Mouse (Mus musculus): ENCODE results near the gene 9230112D13Rik. TPM values are rescaled to one million over a fixed set of nuclear protein-coding genes. Genes with fewer than 3 reads are reported as not detected.

Gene 9230112D13Rik
- not detected in 2 replicates for polyA plus RNA-seq (2015; fragmentation: Nextera tagmentation; extraction: Ambion mirVana)

DNA sequence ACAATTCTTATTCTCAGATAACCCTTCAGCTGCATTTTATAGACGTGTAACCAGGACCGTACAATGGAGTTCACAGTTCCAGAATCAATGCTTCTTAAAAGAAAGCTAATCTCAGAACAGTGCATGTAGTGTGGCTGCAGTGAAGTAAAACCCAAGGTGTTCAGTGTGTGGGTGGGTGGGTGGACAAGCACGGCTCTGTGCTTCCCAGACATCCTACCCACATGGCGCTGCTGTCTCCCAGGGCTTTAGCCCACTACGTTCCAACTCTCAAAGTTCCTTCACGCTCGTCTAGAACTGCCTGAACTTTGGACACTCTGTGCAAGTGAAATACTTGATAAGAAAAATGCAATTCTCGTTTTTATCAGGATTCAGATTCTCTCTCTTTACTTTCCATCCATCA, at the start of gene 9230112D13Rik:
TSS of gene 9230112D13Rik (minus strand) at position 101 of the 400 bp plus-strand sequence.
- 88% methylated on average over 8 of the region's 8 CpGs for WGBS
- no peaks in the 10 kb centered on the region for H3K27me3 ChIP-seq (ENCODE audit: control insufficient read depth, insufficient read depth, low read depth, low read length)
- no peaks in the 10 kb centered on the region for H3K4me1 ChIP-seq (ENCODE audit: control insufficient read depth, insufficient read depth, low read length)
- H3K27ac ChIP-seq (ENCODE audit: low read length), result no peak within 1 kb of the TSS
- H3K9me3 ChIP-seq (replicated peaks; ENCODE audit: control insufficient read depth, low read length, poor library complexity, severe bottlenecking), result no peaks in the 10 kb centered on the region
- H3K36me3 ChIP-seq (ENCODE audit: control insufficient read depth, insufficient read depth, low read length), result no peaks in the 10 kb centered on the region
- no peak within 1 kb of the TSS for H3K4me3 ChIP-seq (ENCODE audit: low read depth, low read length)
- no peak within 1 kb of the TSS for H3K4me2 ChIP-seq (ENCODE audit: low read length)
- H3K9ac ChIP-seq (ENCODE audit: low read depth, low read length), result no peak within 1 kb of the TSS
- no peak for ATAC-seq

- WGBS, result 86% methylated on average over 17 of the region's 17 CpGs
- H3K4me1 ChIP-seq (ENCODE audit: control insufficient read depth, insufficient read depth, low read length), result no peaks in the 10 kb centered on the region; the same call in 1 of the 2 replicates
- H3K9me3 ChIP-seq (replicated peaks; ENCODE audit: control insufficient read depth, low read length, poor library complexity, severe bottlenecking), result no peaks in the 10 kb centered on the region
- no peak overlapping the region for H3K4me3 ChIP-seq (ENCODE audit: low read depth, low read length)
- no peak overlapping the region for H3K4me2 ChIP-seq (ENCODE audit: low read length)
- no peaks in the 10 kb centered on the region for H3K36me3 ChIP-seq (ENCODE audit: control insufficient read depth, insufficient read depth, low read length)
- no peak overlapping the region for H3K27ac ChIP-seq (ENCODE audit: low read length)
- H3K27me3 ChIP-seq (ENCODE audit: control insufficient read depth, insufficient read depth, low read depth, low read length), result no peaks in the 10 kb centered on the region
- H3K9ac ChIP-seq (ENCODE audit: low read depth, low read length), result no peak overlapping the region
- ATAC-seq, result no peak
Observed at GRCm38 (mm10) chr14:34571610-34572387, 49.2 kb upstream of the 9230112D13Rik start.

DNA sequence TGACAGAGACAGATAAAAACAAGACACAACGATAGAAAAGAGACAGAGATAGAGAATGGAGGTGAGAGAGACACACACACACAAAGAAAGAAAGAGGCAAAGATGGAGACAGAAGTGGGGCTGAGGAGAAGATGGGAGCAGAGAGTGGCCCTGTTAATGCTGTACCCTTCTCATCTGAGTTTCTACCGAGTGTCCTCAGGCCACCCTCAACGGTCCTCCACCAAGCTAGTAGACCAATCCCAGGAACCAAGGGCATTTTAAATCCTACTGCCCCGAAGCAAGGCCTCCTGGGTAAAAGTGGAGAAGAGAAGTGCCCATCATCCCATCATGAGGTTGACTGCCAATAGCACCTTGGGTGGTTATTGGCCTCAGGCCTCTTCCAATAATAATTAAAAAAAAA, 48.3 kb upstream of the 9230112D13Rik start:
- Histone ChIP-seq H3K4me1 (ENCODE audit: control insufficient read depth, insufficient read depth, low read length) (no peaks in the 10 kb centered on the region; the same call in 1 of the 2 replicates), H3K4me2 (ENCODE audit: low read length) (no peak overlapping the region), H3K36me3 (ENCODE audit: control insufficient read depth, insufficient read depth, low read length) (no peaks in the 10 kb centered on the region), H3K27me3 (ENCODE audit: control insufficient read depth, insufficient read depth, low read depth, low read length) (no peaks in the 10 kb centered on the region), H3K4me3 (ENCODE audit: low read depth, low read length) (no peak overlapping the region), H3K9ac (ENCODE audit: low read depth, low read length) (no peak overlapping the region), H3K9me3 (replicated peaks; ENCODE audit: control insufficient read depth, low read length, poor library complexity, severe bottlenecking) (no peaks in the 10 kb centered on the region), H3K27ac (ENCODE audit: low read length) (no peak overlapping the region)
- no peak for ATAC-seq
- 83% methylated on average over 4 of the region's 4 CpGs for WGBS

DNA sequence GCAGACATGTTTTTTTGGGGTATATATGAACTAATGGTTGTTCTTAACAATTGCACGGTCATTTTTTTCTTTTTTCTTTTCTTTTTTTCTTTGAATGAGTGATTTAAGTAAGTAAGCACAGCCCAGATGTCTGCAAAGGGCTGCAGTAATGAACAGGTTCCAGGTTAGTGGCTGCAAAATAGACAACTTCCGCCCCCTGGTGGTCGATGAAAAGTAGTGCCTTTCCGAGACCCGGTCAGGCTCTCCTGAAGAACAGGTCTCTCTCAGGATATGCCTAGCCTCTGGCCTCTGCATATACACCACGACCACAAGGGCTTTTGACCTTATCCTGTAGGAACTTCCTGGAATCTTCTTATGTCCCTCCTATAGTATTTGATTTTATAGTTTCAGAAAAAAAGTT, 47.7 kb upstream of the 9230112D13Rik start:
- H3K4me2 ChIP-seq (ENCODE audit: low read length), result peak overlapping the region; percentile 62
- no peaks in the 10 kb centered on the region; the same call in 1 of the 2 replicates for H3K4me1 ChIP-seq (ENCODE audit: control insufficient read depth, insufficient read depth, low read length)
- peak; percentile 86 for ATAC-seq
- no peaks in the 10 kb centered on the region for H3K36me3 ChIP-seq (ENCODE audit: control insufficient read depth, insufficient read depth, low read length)
- no peaks in the 10 kb centered on the region for H3K9me3 ChIP-seq (replicated peaks; ENCODE audit: control insufficient read depth, low read length, poor library complexity, severe bottlenecking)
- no peaks in the 10 kb centered on the region for H3K27me3 ChIP-seq (ENCODE audit: control insufficient read depth, insufficient read depth, low read depth, low read length)
- H3K27ac ChIP-seq (ENCODE audit: low read length), result no peak overlapping the region
- WGBS, result 2% methylated on average over 6 of the region's 6 CpGs
- peak overlapping the region; percentile 37 for H3K4me3 ChIP-seq (ENCODE audit: low read depth, low read length)
- H3K9ac ChIP-seq (ENCODE audit: low read depth, low read length), result peak overlapping the region; percentile 52; the same call in 1 of the 2 replicates

DNA sequence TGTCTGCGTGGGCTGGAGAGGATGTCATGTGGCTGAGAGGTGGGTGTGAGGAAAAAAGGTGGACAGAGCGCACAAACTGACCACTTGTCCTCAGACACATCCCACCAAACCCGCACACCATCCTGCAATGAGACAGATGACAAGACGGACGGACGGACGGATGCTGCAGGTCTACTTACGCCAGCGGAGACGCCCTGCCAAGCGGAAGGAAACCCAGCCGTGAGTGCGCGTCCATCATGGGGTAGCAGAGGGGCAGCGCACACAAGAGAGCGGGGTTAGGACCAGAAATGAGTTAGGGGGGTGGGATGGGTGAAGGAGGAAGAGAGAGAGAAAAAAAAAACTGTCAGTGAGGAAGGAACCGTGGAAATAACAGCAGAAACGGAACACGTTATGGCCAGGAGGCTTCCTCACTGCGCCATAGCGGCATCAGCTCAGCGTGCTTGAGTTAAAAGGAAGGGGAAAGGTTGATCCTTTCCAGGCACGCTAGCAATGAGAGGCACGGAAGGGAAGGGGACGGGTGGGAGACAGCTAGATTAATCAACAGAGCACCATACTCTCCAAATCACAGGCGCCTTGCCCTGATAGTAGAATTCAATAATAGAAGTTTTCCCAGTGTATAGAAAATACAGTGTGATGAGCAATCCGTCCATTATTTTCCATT, 47.1 kb upstream of the 9230112D13Rik start:
- 0 out of 2 replicates have a peak, but pooled peaks have one; percentile 33 for ATAC-seq
- Histone ChIP-seq H3K27me3 (ENCODE audit: control insufficient read depth, insufficient read depth, low read depth, low read length) (no peaks in the 10 kb centered on the region), H3K4me1 (ENCODE audit: control insufficient read depth, insufficient read depth, low read length) (no peaks in the 10 kb centered on the region; the same call in 1 of the 2 replicates), H3K4me3 (ENCODE audit: low read depth, low read length) (peak overlapping the region; percentile 37), H3K4me2 (ENCODE audit: low read length) (peak overlapping the region; percentile 62), H3K36me3 (ENCODE audit: control insufficient read depth, insufficient read depth, low read length) (no peaks in the 10 kb centered on the region), H3K27ac (ENCODE audit: low read length) (no peak overlapping the region), H3K9ac (ENCODE audit: low read depth, low read length) (peak overlapping the region; percentile 52), H3K9me3 (replicated peaks; ENCODE audit: control insufficient read depth, low read length, poor library complexity, severe bottlenecking) (no peaks in the 10 kb centered on the region)
- WGBS, result 34% methylated on average over 27 of the region's 27 CpGs

GRCm38 (mm10) chr14:34568626-34569025, 46.0 kb upstream of the 9230112D13Rik start:
- WGBS, result 93% methylated on average over 4 of the region's 4 CpGs
- Histone ChIP-seq H3K4me3 (ENCODE audit: low read depth, low read length) (no peak overlapping the region), H3K4me1 (ENCODE audit: control insufficient read depth, insufficient read depth, low read length) (no peaks in the 10 kb centered on the region; the same call in 1 of the 2 replicates), H3K27me3 (ENCODE audit: control insufficient read depth, insufficient read depth, low read depth, low read length) (no peaks in the 10 kb centered on the region), H3K9ac (ENCODE audit: low read depth, low read length) (no peak overlapping the region), H3K27ac (ENCODE audit: low read length) (no peak overlapping the region), H3K36me3 (ENCODE audit: control insufficient read depth, insufficient read depth, low read length) (no peaks in the 10 kb centered on the region), H3K9me3 (replicated peaks; ENCODE audit: control insufficient read depth, low read length, poor library complexity, severe bottlenecking) (no peaks in the 10 kb centered on the region), H3K4me2 (ENCODE audit: low read length) (no peak overlapping the region)
- ATAC-seq, result no peak

DNA sequence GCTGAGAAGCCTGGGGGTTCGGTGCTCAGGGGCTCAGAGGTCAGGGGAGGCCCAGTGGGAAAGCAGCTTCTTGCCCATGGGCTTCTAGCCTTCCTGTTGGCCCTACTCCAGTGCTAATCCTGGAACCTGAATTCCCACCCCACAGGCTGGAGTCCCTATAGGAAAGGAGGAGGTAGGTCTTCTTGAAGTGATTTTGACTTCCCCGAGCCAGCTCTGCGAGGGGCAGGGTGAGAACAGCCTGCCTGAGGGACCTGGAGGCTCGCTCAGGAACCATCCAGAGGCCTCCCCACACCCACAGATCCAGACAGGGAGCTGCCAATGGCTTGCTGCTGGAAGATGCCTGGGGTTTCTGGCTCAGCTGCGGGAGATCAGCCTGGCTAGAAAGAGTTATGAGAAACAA, 45.1 kb upstream of the 9230112D13Rik start:
- 57% methylated on average over 5 of the region's 5 CpGs for WGBS
- Histone ChIP-seq H3K36me3 (ENCODE audit: control insufficient read depth, insufficient read depth, low read length) (no peaks in the 10 kb centered on the region), H3K4me2 (ENCODE audit: low read length) (no peak overlapping the region), H3K27me3 (ENCODE audit: control insufficient read depth, insufficient read depth, low read depth, low read length) (no peaks in the 10 kb centered on the region), H3K4me1 (ENCODE audit: control insufficient read depth, insufficient read depth, low read length) (no peaks in the 10 kb centered on the region; the same call in 1 of the 2 replicates), H3K27ac (ENCODE audit: low read length) (no peak overlapping the region), H3K9me3 (replicated peaks; ENCODE audit: control insufficient read depth, low read length, poor library complexity, severe bottlenecking) (no peaks in the 10 kb centered on the region), H3K4me3 (ENCODE audit: low read depth, low read length) (no peak overlapping the region), H3K9ac (ENCODE audit: low read depth, low read length) (no peak overlapping the region)
- ATAC-seq, result no peak

DNA sequence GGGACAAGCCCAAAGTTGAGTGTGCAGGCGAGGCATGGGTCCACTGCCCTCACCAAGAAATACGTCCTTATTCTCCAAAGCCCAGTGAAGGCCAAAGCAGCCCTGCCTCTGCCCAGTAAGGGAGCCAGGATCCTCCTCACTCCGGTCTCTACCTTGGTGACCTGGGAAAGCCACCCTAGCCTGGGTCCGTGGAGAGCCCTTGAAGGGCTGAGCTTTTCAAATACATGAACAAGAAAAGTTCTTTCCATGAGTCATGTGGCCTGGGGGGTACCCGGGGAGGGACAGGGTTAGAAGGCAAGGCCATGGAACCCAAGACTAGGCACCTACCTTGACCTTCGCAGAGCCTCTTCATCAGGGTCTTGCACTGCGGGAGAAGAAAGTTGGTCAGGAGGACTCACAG, 43.9 kb upstream of the 9230112D13Rik start:
- H3K9ac ChIP-seq (ENCODE audit: low read depth, low read length), result no peak overlapping the region
- H3K4me3 ChIP-seq (ENCODE audit: low read depth, low read length), result no peak overlapping the region
- H3K4me2 ChIP-seq (ENCODE audit: low read length), result no peak overlapping the region
- no peaks in the 10 kb centered on the region for H3K9me3 ChIP-seq (replicated peaks; ENCODE audit: control insufficient read depth, low read length, poor library complexity, severe bottlenecking)
- no peak for ATAC-seq
- no peaks in the 10 kb centered on the region for H3K36me3 ChIP-seq (ENCODE audit: control insufficient read depth, insufficient read depth, low read length)
- no peaks in the 10 kb centered on the region; the same call in 1 of the 2 replicates for H3K4me1 ChIP-seq (ENCODE audit: control insufficient read depth, insufficient read depth, low read length)
- 95% methylated on average over 7 of the region's 7 CpGs for WGBS
- H3K27me3 ChIP-seq (ENCODE audit: control insufficient read depth, insufficient read depth, low read depth, low read length), result no peaks in the 10 kb centered on the region
- no peak overlapping the region for H3K27ac ChIP-seq (ENCODE audit: low read length)

GRCm38 (mm10) chr14:34565711-34566110, 43.1 kb upstream of the 9230112D13Rik start:
- Histone ChIP-seq H3K9me3 (replicated peaks; ENCODE audit: control insufficient read depth, low read length, poor library complexity, severe bottlenecking) (no peaks in the 10 kb centered on the region), H3K4me2 (ENCODE audit: low read length) (no peak overlapping the region), H3K36me3 (ENCODE audit: control insufficient read depth, insufficient read depth, low read length) (no peaks in the 10 kb centered on the region), H3K27ac (ENCODE audit: low read length) (no peak overlapping the region), H3K4me3 (ENCODE audit: low read depth, low read length) (no peak overlapping the region), H3K4me1 (ENCODE audit: control insufficient read depth, insufficient read depth, low read length) (no peaks in the 10 kb centered on the region; the same call in 1 of the 2 replicates), H3K27me3 (ENCODE audit: control insufficient read depth, insufficient read depth, low read depth, low read length) (no peaks in the 10 kb centered on the region), H3K9ac (ENCODE audit: low read depth, low read length) (no peak overlapping the region)
- ATAC-seq, result no peak
- 77% methylated on average over 17 of the region's 17 CpGs for WGBS

All from midbrain, embryonic 16.5 days (tissue).